Mouse (Mus musculus) liver, adult 2 months (tissue): ENCODE results near the gene Il21r. TPM values are rescaled to one million over a fixed set of nuclear protein-coding genes. Genes with fewer than 3 reads are reported as not detected.

Source experiments
- DNase-seq: peaks from one replicate; pipeline ENCODE4 v3.0.0-alpha.2; 2011; ENCODE audit warnings: low read depth, low spot score; ENCODE audit errors: extremely low read depth
- H3K27ac ChIP-seq: fragments of 200-500 bp; replicated peaks from 2 replicates; pipeline ENCODE4 v1.5.1; 2012; ENCODE audit warnings: low read depth, mild to moderate bottlenecking, control low read depth, inconsistent platforms, low read length; ENCODE audit not compliant: insufficient read depth
- H3K27me3 ChIP-seq: fragments of 200-500 bp; 2 replicates; pipeline ENCODE4 v1.6.1; 2012; ENCODE audit warnings: mild to moderate bottlenecking, moderate library complexity, low read length, inconsistent platforms; ENCODE audit not compliant: control insufficient read depth, insufficient read depth
- H3K36me3 ChIP-seq: fragments of 200-500 bp; 2 replicates; pipeline ENCODE4 v1.6.1; 2012; ENCODE audit warnings: low read length, inconsistent platforms; ENCODE audit not compliant: control insufficient read depth, insufficient read depth
- H3K4me1 ChIP-seq: fragments of 200-500 bp; 2 replicates; pipeline ENCODE4 v1.6.1; 2011; ENCODE audit warnings: low read length; ENCODE audit not compliant: control insufficient read depth, insufficient read depth
- H3K4me3 ChIP-seq: fragments of 200-500 bp; 2 replicates; pipeline ENCODE4 v1.5.1; 2011; ENCODE audit warnings: low read depth, mild to moderate bottlenecking, control low read depth, low read length, moderate library complexity; ENCODE audit not compliant: insufficient read depth
- H3K79me2 ChIP-seq: fragments of 200-500 bp; 2 replicates; pipeline ENCODE4 v1.6.1; 2012; ENCODE audit warnings: inconsistent platforms, mild to moderate bottlenecking, low read length, moderate library complexity; ENCODE audit not compliant: control insufficient read depth, insufficient read depth
- H3K9ac ChIP-seq: fragments of 200-500 bp; 2 replicates; pipeline ENCODE4 v1.6.1; 2012; ENCODE audit warnings: low read depth, mild to moderate bottlenecking, control low read depth, inconsistent platforms, low read length
- CTCF ChIP-seq: fragments of 200-500 bp; IDR thresholded peaks from 2 replicates; pipeline ENCODE4 v1.5.1; 2011; ENCODE audit warnings: low read depth, low read length, control low read depth
- POLR2A ChIP-seq: fragments of 200-500 bp; IDR thresholded peaks from 2 replicates; pipeline ENCODE4 v1.6.1; 2011; ENCODE audit warnings: low read length, control low read depth; ENCODE audit not compliant: insufficient read depth; ENCODE audit errors: extremely low read depth
- WGBS: fragments of 180-500 bp; shearing (Covaris S2); methylation state at CpG from one replicate; pipeline ENCODE4 v1.1.7; 2018; 5-methylcytosine and 5-hydroxymethylcytosine counted together
- polyA plus RNA-seq: library from polyadenylated mRNA; depleted of rRNA; stranded (reverse); fragments of >200 nt; gene quantifications from 2 replicates; pipeline ENCODE4 v1.2.3, GENCODE M21; 2012
- total RNA-seq: library from RNA; depleted of rRNA; stranded (reverse); fragments of >200 nt; gene quantifications from 2 replicates; pipeline ENCODE4 v1.2.3, GENCODE M21; 2014

The Il21r gene
- total and polyA plus RNA-seq, 2 experiments = 0.09 to 1.2 TPM

- H3K36me3 ChIP-seq = peaks cover 8% of the 10 kb centered on the region
- WGBS = 93% methylated on average over 4 of the region's 4 CpGs
- no peak for TF ChIP-seq CTCF
- no peak for TF ChIP-seq POLR2A
- H3K9ac ChIP-seq = no peak overlapping the region
- H3K27me3 ChIP-seq = no peaks in the 10 kb centered on the region
- peaks cover 44% of the 10 kb centered on the region; the same call in 1 of the 2 replicates for H3K79me2 ChIP-seq
- peaks cover 42% of the 10 kb centered on the region for H3K4me1 ChIP-seq
- no peak overlapping the region for H3K27ac ChIP-seq
- no peak for DNase-seq
- no peak overlapping the region for H3K4me3 ChIP-seq
Measured at GRCm38 (mm10) chr7:125562413-125562812, 40.8 kb upstream of the Il21r start.

DNA sequence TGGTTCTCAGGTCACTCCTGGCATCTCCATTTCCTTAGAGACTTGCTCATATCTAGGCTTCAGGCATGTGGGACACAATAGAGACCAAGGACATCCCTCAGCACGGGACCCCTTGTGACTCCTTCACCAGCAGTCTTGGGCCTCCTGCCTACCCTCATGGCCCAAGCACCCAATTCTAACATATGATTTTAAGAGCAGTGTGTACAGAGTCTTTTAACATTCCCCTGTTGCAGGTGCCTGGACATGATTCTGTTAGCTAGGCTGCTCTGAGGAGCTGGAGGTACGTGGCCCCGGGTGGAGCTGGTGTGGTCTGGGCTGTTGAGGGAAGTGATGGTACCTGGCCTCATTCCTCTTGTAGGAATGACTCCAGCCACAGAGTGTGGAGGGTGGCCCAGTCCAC lies 40.1 kb upstream of the Il21r start:
- no peak overlapping the region for H3K4me3 ChIP-seq
- no peak overlapping the region for H3K27ac ChIP-seq
- no peak overlapping the region for H3K9ac ChIP-seq
- 82% methylated on average over 3 of the region's 3 CpGs for WGBS
- H3K27me3 ChIP-seq = no peaks in the 10 kb centered on the region
- no peak for TF ChIP-seq POLR2A
- no peak for TF ChIP-seq CTCF
- H3K79me2 ChIP-seq = peaks cover 37% of the 10 kb centered on the region; the same call in 1 of the 2 replicates
- peaks cover 11% of the 10 kb centered on the region for H3K36me3 ChIP-seq
- H3K4me1 ChIP-seq = peaks cover 36% of the 10 kb centered on the region
- no peak for DNase-seq

GRCm38 (mm10) chr7:125564316-125565024 lies 38.8 kb upstream of the Il21r start:
- peak overlapping the region; percentile 8; the same call in 1 of the 2 replicates for H3K27ac ChIP-seq
- peaks cover 22% of the 10 kb centered on the region for H3K36me3 ChIP-seq
- WGBS = 46% methylated on average over 11 of the region's 11 CpGs
- DNase-seq = peak; percentile 89
- H3K9ac ChIP-seq = no peak overlapping the region
- H3K4me1 ChIP-seq = peaks cover 32% of the 10 kb centered on the region
- no peak overlapping the region for H3K4me3 ChIP-seq
- TF ChIP-seq POLR2A (no peak), CTCF (no peak)
- peaks cover 29% of the 10 kb centered on the region; the same call in 1 of the 2 replicates for H3K79me2 ChIP-seq
- no peaks in the 10 kb centered on the region for H3K27me3 ChIP-seq

DNA sequence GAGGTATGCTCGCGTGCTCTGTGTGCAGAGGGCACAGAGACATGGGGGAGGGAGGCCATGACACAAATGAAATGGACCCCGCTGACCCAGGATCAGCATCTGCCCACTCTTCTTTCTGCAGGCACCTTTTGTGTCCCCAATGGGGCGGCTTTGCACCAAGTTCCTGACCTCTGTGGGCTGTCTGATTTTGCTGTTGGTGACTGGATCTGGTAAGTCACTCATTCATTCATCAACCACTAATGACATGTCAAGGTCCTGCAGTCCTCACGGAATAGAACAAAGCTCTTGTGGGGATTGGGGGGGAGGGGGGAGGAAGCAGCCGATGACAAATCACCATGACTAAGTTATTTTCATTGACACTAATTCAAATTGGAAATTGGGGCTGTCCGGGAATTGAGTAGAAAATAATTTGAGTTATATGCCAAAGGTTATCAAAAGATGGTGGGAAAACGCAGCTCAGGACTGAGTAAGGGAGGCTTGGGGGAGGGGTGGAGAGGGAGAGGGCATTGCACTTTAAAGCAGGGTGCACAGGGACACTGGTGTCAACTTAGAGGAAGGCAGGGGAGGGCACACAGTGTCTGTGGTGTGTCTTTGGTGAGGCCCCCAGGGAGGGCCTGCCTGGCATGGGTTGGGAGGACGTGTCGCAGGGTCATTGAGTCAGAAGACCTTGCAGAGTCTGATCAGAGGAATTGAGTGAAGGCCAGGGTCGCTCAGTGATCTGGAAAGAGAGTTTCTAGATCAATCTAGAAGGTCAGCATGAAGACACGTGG lies 37.5 kb upstream of the Il21r start:
- peaks cover 16% of the 10 kb centered on the region; the same call in 1 of the 2 replicates for H3K79me2 ChIP-seq
- WGBS = 67% methylated on average over 12 of the region's 12 CpGs
- H3K27ac ChIP-seq = no peak overlapping the region
- H3K27me3 ChIP-seq = no peaks in the 10 kb centered on the region
- TF ChIP-seq CTCF (no peak), POLR2A (no peak)
- no peak for DNase-seq
- peaks cover 30% of the 10 kb centered on the region for H3K36me3 ChIP-seq
- peaks cover 22% of the 10 kb centered on the region for H3K4me1 ChIP-seq
- H3K4me3 ChIP-seq = no peak overlapping the region
- H3K9ac ChIP-seq = no peak overlapping the region

DNA sequence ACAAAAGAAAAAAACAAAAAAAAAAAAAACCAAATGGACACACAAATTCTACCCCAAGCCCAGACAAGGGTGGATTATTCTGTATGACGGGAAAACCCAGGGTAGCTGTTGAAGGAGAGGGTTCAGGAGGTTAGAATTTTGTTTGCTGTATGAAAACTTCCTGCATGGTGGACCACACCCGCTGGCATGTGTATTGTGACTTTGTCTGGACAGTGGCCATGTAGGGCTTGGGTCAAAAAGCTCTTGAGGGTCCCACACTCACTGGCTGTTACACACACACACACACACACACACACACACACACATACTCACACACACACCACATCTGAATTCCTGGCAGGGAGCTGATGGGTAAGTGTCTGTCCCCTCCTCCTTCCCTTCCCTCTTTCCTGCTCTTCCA lies 36.8 kb upstream of the Il21r start:
- no peak for DNase-seq
- H3K4me1 ChIP-seq = peaks cover 17% of the 10 kb centered on the region
- WGBS = 49% methylated on average over 2 of the region's 2 CpGs
- peaks cover 10% of the 10 kb centered on the region; the same call in 1 of the 2 replicates for H3K79me2 ChIP-seq
- no peak for TF ChIP-seq POLR2A
- no peak for TF ChIP-seq CTCF
- no peak overlapping the region for H3K9ac ChIP-seq
- no peak overlapping the region for H3K4me3 ChIP-seq
- no peaks in the 10 kb centered on the region for H3K27me3 ChIP-seq
- peaks cover 34% of the 10 kb centered on the region for H3K36me3 ChIP-seq
- no peak overlapping the region for H3K27ac ChIP-seq

- peaks cover 11% of the 10 kb centered on the region for H3K4me1 ChIP-seq
- H3K79me2 ChIP-seq = peaks cover 3% of the 10 kb centered on the region; the same call in 1 of the 2 replicates
- 90% methylated on average over 8 of the region's 8 CpGs for WGBS
- no peak for DNase-seq
- H3K27ac ChIP-seq = no peak overlapping the region
- H3K9ac ChIP-seq = no peak overlapping the region
- H3K27me3 ChIP-seq = no peaks in the 10 kb centered on the region
- H3K36me3 ChIP-seq = peaks cover 37% of the 10 kb centered on the region
- TF ChIP-seq POLR2A (no peak), CTCF (no peak)
- H3K4me3 ChIP-seq = no peak overlapping the region
Measured at GRCm38 (mm10) chr7:125568888-125569287, 34.3 kb upstream of the Il21r start.
